Mouse (Mus musculus) hindbrain, postnatal 0 days (tissue): Measurements from ENCODE around the gene Cabp4. TPM values are rescaled to one million over a fixed set of nuclear protein-coding genes. Genes with fewer than 3 reads are reported as not detected.

Experiments
- ATAC-seq: fragments of 200-750 bp; cut with Nextera tagmentation; 2 replicates; pipeline ENCODE4 v1.8.0; 2017; ENCODE audit warnings: mild to moderate bottlenecking, moderate TSS enrichment, moderate library complexity
- DNase-seq: peaks from one replicate; pipeline ENCODE4 v3.0.0-alpha.2; 2015; ENCODE audit warnings: low spot score
- H3K27ac ChIP-seq: fragments of 300-500 bp; sonication (generic); 2 replicates; pipeline ENCODE4 v1.5.1; 2014; ENCODE audit warnings: mild to moderate bottlenecking
- H3K27me3 ChIP-seq: fragments of 300-500 bp; sonication (generic); 2 replicates; pipeline ENCODE4 v1.6.1; 2014; ENCODE audit warnings: low read length, mixed read lengths; ENCODE audit not compliant: insufficient read depth
- H3K36me3 ChIP-seq: fragments of 300-500 bp; sonication (generic); 2 replicates; pipeline ENCODE4 v1.6.1; 2014; ENCODE audit warnings: low read length, mixed read lengths; ENCODE audit not compliant: insufficient read depth
- H3K4me1 ChIP-seq: fragments of 300-500 bp; sonication (generic); 2 replicates; pipeline ENCODE4 v1.6.1; 2014; ENCODE audit warnings: antibody characterized with exemption, low read length, mixed read lengths; ENCODE audit not compliant: insufficient read depth
- H3K4me2 ChIP-seq: fragments of 300-500 bp; sonication (generic); 2 replicates; pipeline ENCODE4 v1.6.1; 2014; ENCODE audit warnings: low read depth, mild to moderate bottlenecking, low read length, moderate library complexity, mixed read lengths
- H3K4me3 ChIP-seq: fragments of 300-500 bp; sonication (generic); 2 replicates; pipeline ENCODE4 v1.5.1; 2014; ENCODE audit warnings: low read length
- H3K9ac ChIP-seq: fragments of 300-500 bp; sonication (generic); replicated peaks from 2 replicates; pipeline ENCODE4 v1.6.1; 2014; ENCODE audit warnings: mild to moderate bottlenecking, low read length, moderate library complexity, mixed read lengths
- H3K9me3 ChIP-seq: fragments of 300-500 bp; sonication (generic); 2 replicates; pipeline ENCODE4 v1.6.1; 2016; ENCODE audit warnings: low read length, mixed read lengths
- CTCF ChIP-seq: IDR thresholded peaks from 2 replicates; pipeline ENCODE4 v1.5.1; 2016; ENCODE audit warnings: antibody characterized with exemption, control low read depth, low read depth
- WGBS: fragments of 180-500 bp; shearing (Covaris S2); extraction: QIAGEN DNeasy Blood & Tissue Kit; methylation state at CpG from one replicate; pipeline ENCODE4 v1.1.7; 2014; 5-methylcytosine and 5-hydroxymethylcytosine counted together
- polyA plus RNA-seq: library from polyadenylated mRNA; unstranded; fragments of >200 nt; fragmentation: Nextera tagmentation; extraction: Ambion mirVana; gene quantifications from 2 replicates; pipeline ENCODE4 v1.2.1, GENCODE M21; 2015
- total RNA-seq: library from RNA; depleted of rRNA; stranded (reverse); fragments of >200 nt; gene quantifications from 2 replicates; pipeline ENCODE4 v1.2.3, GENCODE M21; 2014

Gene Cabp4
- total and polyA plus RNA-seq, 2 experiments from 2014 or later = 0.51 TPM; not detected in 1

GRCm38 (mm10) chr19:4187303-4187702, 43.5 kb upstream of the Cabp4 start:
- H3K9me3 ChIP-seq = no peaks in the 10 kb centered on the region
- H3K36me3 ChIP-seq = no peaks in the 10 kb centered on the region
- 0 out of 2 replicates have a peak, but pooled peaks cover under 1% of the 10 kb centered on the region for H3K4me1 ChIP-seq
- no peak for TF ChIP-seq CTCF
- no peak overlapping the region for H3K4me3 ChIP-seq
- no peak overlapping the region for H3K9ac ChIP-seq
- DNase-seq (no peak), ATAC-seq (no peak)
- H3K27ac ChIP-seq = no peak overlapping the region
- WGBS = 75% methylated on average over 3 of the region's 3 CpGs
- no peak overlapping the region for H3K4me2 ChIP-seq
- no peaks in the 10 kb centered on the region for H3K27me3 ChIP-seq

GRCm38 (mm10) chr19:4184976-4185975, 41.4 kb upstream of the Cabp4 start:
- Histone ChIP-seq H3K36me3 (no peaks in the 10 kb centered on the region), H3K4me1 (peaks cover 7% of the 10 kb centered on the region; the same call in 1 of the 2 replicates), H3K27ac (no peak overlapping the region), H3K4me2 (no peak overlapping the region), H3K27me3 (no peaks in the 10 kb centered on the region), H3K9ac (no peak overlapping the region), H3K9me3 (no peaks in the 10 kb centered on the region), H3K4me3 (no peak overlapping the region)
- TF ChIP-seq CTCF = no peak
- ATAC-seq (no peak), DNase-seq (no peak)
- WGBS = 59% methylated on average over 15 of the region's 15 CpGs

- H3K4me2 ChIP-seq = no peak overlapping the region
- H3K27me3 ChIP-seq = no peaks in the 10 kb centered on the region
- H3K36me3 ChIP-seq = no peaks in the 10 kb centered on the region
- no peaks in the 10 kb centered on the region for H3K9me3 ChIP-seq
- no peak overlapping the region for H3K9ac ChIP-seq
- no peak for TF ChIP-seq CTCF
- DNase-seq (no peak), ATAC-seq (peak; percentile 50; the same call in 1 of the 2 replicates)
- 66% methylated on average over 2 of the region's 2 CpGs for WGBS
- no peak overlapping the region for H3K27ac ChIP-seq
- peaks cover 7% of the 10 kb centered on the region; the same call in 1 of the 2 replicates for H3K4me1 ChIP-seq
- H3K4me3 ChIP-seq = no peak overlapping the region
Measured at GRCm38 (mm10) chr19:4183689-4184088, 39.9 kb upstream of the Cabp4 start.

- H3K36me3 ChIP-seq = no peaks in the 10 kb centered on the region
- WGBS = 49% methylated on average over 3 of the region's 3 CpGs
- no peak overlapping the region for H3K9ac ChIP-seq
- H3K4me1 ChIP-seq = peaks cover 7% of the 10 kb centered on the region; the same call in 1 of the 2 replicates
- H3K4me2 ChIP-seq = no peak overlapping the region
- peak; percentile 75 for DNase-seq
- H3K27me3 ChIP-seq = no peaks in the 10 kb centered on the region
- H3K27ac ChIP-seq = peak overlapping the region; percentile 20; the same call in 1 of the 2 replicates
- H3K9me3 ChIP-seq = no peaks in the 10 kb centered on the region
- ATAC-seq = peak; percentile 56; the same call in 1 of the 2 replicates
- H3K4me3 ChIP-seq = no peak overlapping the region
- TF ChIP-seq CTCF = no peak
Measured at GRCm38 (mm10) chr19:4181892-4182291, 38.1 kb upstream of the Cabp4 start.

DNA sequence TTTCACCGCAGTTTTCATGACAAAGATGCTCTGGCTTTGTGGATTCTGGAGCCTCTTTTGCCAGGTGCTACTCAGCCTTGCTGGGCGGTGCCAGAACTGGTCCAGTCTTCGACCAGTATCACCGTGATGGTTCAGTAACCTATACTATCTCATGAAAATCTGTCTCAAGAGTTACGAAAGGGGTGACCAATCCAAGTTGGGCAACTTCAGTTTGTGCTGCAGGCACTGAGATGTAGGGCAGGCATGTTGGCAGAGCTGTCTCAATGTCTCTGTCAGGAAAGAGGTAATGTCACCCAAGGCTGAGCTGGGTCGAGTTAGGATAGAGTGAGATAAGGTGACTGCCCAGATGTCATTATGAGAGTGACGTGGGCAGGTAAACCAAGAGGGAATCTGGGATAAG, 36.6 kb upstream of the Cabp4 start:
- 88% methylated on average over 7 of the region's 7 CpGs for WGBS
- Histone ChIP-seq H3K36me3 (no peaks in the 10 kb centered on the region), H3K27me3 (no peaks in the 10 kb centered on the region), H3K27ac (no peak overlapping the region), H3K9ac (no peak overlapping the region), H3K4me1 (peaks cover 14% of the 10 kb centered on the region), H3K9me3 (no peaks in the 10 kb centered on the region), H3K4me2 (no peak overlapping the region), H3K4me3 (no peak overlapping the region)
- no peak for TF ChIP-seq CTCF
- ATAC-seq (no peak), DNase-seq (no peak)

GRCm38 (mm10) chr19:4175368-4175947, 31.6 kb upstream of the Cabp4 start, which contains the start of gene Carns1:
Gene Carns1, minus strand, starts transcription at chr19:4175479.
- no peaks in the 10 kb centered on the region for H3K27me3 ChIP-seq
- no peak for TF ChIP-seq CTCF
- no peak within 1 kb of the TSS for H3K27ac ChIP-seq
- peak within 1 kb of the TSS; percentile 24 for H3K4me2 ChIP-seq
- no peak within 1 kb of the TSS for H3K4me3 ChIP-seq
- WGBS = 13% methylated on average over 11 of the region's 11 CpGs
- peak; percentile 39; the same call in 1 of the 2 replicates for ATAC-seq
- DNase-seq = no peak
- H3K4me1 ChIP-seq = peaks cover 10% of the 10 kb centered on the region; the same call in 1 of the 2 replicates
- H3K36me3 ChIP-seq = no peaks in the 10 kb centered on the region
- no peak within 1 kb of the TSS for H3K9ac ChIP-seq
- H3K9me3 ChIP-seq = no peaks in the 10 kb centered on the region
